Mouse (Mus musculus): ENCODE results near the gene Fancm.

DNA sequence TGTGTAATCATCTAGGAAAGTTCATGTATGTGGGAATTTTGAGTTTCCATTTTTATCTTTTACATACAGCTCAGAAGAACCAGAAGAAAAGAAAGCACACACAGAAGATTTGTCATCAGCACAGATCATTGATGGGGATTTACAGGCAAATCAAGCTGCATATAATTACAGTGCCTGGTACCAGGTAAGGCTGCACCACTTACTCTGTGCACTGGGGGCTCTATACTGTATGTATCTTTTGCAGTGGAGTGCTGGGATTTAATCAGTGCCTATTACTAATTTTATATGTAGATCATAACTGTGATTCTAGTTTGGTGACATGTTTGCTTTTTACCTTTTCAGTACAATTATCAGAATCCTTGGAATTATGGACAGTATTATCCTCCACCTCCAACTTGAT, 14.3 kb upstream of the Fancm start:
- TF ChIP-seq CTCF (IDR thresholded peaks at IDR 0.05; ENCODE audit: extremely low read depth, insufficient read depth, low read length) (no peak), POLR2A (IDR thresholded peaks at IDR 0.05; ENCODE audit: extremely low read depth, insufficient read depth, low read length) (no peak)

Data from cortical plate, adult 2 months (tissue).